Mouse (Mus musculus): Measurements from ENCODE around the gene Rpl10a.
"Not testable (repeated sequence)": the region's sequence is repeated elsewhere in the genome, so short reads cannot be mapped to it uniquely, and the experiment has no call there.

Gene Rpl10a

DNA sequence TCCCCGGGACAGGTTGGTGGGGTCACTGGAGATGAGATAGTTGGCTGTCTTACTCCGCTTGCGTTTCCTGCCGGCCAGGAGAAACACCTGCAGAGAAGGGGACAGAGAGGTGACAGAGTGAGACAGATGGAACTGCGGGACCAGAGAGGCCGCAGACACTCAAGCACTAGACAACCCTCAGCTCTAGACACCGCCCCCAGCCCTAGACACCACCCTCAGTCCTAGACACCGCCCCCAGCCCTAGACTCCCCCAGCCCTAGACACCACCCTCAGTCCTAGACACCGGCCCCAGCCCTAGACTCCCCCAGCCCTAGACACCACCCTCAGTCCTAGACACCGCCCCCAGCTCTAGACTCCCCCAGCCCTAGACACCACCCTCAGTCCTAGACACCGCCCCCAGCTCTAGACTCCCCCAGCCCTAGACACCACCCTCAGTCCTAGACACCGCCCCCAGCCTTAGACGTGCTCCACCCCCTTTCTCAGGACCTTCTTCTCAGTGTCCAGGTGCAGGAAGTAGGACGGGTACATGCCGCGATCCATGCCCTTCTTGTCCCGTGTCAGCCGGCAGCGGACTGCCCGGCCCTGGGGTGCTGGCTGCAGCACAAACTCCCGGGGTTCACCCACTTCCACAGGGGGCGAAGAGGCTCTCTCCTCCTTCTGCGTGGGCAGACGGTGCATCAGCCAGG, 30.4 kb downstream of the Rpl10a start:
- not testable (repeated sequence) for ATAC-seq (ENCODE audit: low TSS enrichment)

DNA sequence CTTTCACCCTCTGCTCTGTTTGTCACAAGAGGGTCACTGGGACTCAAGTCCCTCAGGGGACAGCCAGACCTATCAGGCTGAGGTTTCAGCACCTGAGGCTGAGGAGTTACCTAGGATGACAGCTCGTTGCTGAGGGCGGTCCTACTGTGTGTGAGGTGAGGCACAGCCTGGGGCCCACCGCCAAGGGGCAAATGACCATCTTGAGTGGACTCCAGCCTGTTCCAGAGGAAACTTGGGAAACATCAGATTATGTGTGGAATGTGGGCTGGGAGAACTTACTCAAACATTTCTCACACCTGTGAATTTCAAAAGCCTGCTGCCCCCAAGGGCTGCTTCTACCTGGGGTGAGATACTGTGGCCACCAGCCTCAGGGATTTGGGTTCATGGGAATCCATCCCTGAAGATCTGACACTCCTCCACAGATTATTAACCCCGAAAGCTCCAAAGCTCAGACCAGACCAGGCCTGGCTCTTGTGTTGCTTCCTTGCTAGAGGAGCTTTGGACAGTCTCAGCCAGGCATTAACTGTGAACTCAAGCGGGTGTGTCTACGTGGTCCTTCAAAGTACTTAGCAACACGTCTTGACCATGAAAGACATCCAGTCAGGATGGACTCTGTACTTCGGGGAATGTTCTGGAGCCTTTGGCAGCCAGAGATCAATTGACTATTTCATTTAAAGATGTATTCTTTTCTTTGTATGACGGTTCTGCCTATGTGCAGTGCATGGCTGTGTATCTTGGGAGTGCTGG, 32.4 kb downstream of the Rpl10a start:
- ATAC-seq (ENCODE audit: low TSS enrichment), result no peak

DNA sequence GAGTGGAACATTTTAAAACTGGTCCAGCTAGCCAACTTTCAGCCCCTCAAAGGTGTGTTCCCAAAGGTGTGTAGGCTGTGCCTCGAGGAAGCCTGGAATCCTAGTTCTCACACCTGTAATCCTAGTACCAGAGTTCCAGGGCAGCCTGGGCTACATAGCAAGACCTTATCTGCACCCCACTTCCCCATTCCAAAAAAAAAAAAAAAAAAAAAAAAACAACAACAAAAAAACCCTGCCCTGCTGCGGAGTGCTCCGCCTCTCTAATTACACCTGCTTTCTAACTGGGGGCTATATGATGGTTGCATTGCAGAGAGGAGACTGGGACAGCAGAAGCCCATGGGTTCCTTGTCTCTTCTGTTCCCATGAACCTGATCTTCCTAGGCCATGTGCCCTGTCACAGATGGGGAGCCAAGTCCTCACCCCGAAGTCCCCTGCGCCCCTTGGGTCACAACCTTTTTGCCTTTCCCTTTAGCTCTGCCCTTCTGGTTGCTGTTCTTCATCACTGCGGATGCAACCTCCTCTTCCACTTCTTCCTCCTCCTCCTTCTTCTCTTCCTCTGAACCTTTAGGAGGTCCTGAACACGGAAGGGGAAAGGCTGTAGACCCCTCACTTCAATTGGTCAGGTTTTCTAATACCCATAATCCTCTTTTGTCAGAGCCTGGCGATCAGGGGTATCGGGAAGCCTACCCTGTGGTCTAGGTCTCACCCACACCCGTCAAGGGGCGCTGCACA, 33.8 kb downstream of the Rpl10a start:
- ATAC-seq (ENCODE audit: low TSS enrichment), result no peak

DNA sequence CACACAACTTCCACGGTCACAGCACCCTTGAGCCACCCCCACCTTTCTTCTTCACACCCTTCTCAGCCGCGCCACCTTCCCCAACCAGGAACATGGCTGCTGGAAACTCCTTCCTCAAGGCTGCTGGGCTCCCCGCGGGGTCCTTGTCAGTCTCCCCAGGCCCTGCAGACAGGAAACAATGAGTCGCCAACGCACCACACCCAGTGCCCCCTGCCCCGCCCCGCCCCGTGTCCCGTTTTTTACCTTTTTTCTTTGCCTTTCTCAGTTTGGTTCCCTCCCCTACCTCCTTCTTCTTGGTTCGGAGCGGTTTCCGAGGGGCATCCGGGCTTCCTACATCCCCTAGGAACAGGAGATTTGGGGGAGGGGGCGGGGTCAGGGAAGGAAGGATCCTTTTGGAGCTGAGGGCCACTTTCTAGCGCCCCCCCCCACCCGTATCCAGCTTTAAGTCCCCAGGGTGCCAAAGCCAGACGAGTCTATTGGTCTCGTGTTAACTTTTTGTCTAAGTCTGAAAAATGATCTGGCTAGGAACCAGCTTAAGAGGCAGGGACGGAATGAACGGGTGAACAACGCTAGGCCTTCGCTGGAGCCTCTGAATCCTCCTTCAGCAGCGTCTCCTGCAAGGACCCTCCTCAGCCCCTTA, 34.5 kb downstream of the Rpl10a start:
- no peak for ATAC-seq (ENCODE audit: low TSS enrichment)

DNA sequence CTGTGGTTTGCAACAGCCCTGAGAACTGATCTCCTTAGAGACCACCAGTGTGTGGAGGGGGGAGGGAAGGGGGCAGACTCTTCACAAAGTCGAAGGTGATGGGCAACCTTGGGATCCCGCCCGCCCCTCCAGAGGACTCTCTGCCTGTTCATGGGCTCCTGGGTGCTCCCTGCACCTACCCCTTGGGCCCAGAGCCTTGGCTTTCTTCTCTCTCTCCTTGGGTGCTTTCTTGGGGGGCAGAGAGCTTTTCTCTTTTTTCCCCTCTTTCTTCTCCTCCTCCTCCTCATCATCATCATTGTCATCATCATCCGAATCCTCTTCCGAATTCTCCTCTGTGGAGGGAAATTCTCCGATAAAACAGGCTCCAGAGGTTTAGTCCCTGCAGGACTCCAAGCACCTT, 35.2 kb downstream of the Rpl10a start:
- no peak for ATAC-seq (ENCODE audit: low TSS enrichment)

DNA sequence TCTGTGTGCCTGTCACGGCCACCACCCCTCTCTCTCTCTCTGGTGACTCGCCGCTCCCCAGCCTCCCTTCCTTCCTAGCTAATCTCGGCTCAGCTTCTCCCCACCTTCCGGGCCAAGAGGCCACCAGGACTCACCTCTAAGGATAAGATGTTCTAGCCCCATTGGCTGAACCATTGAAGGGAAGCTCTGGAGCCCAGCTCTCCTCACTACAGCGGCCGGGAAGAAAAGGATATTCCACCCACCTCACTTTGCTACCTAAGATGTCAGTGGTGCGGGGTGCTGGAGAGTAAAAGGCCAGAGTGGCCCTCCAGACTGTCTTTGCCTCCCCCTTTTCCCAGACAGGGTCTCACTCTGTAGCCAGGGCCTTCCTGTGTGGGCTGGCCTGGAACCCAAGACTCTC, 36.9 kb downstream of the Rpl10a start, which contains the start of gene Tulp1:
TSS of gene Tulp1 (minus strand) at position 101 of the 400 bp plus-strand sequence.
- ATAC-seq (ENCODE audit: low TSS enrichment), result no peak

DNA sequence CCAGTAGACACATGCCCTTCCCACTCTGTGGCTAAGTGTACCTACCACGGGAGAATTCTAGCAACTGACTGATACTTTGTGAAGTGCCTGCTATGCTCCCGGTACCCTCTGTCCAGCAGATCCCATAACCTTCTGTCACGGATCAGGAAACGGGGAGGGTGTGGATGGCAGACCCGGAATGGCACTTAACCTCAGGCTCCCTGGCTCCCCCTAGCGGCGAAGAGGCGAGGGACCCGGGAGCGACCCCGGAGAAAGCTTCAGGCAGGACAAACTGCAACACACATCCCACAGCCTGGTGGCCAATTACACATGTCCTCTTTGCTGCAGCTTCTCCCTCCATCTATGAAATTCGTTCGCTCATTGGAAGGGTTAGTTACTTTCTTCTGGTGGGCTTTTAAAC, 40.2 kb downstream of the Rpl10a start:
- ATAC-seq (ENCODE audit: low TSS enrichment), result no peak

DNA sequence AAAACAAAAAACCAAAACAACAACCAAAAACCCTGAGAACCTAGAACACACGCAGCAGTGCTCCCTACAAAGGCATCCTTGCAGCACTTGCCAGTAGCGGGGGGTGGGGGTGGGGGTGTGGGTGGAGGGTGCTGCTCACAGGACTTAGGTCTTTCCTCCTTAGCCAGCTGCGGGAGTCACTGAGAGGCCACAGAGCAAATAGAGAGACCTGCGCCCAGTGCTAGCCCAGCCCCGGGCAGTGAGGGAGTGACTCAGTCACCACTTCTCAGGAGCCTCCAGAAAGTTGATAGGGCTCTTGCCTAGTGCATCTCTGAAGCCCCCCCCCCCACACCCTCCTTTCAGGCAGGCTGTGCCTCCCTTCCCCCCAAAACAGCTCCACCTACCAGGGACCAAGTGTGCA, 40.8 kb downstream of the Rpl10a start:
- ATAC-seq (ENCODE audit: low TSS enrichment), result no peak

DNA sequence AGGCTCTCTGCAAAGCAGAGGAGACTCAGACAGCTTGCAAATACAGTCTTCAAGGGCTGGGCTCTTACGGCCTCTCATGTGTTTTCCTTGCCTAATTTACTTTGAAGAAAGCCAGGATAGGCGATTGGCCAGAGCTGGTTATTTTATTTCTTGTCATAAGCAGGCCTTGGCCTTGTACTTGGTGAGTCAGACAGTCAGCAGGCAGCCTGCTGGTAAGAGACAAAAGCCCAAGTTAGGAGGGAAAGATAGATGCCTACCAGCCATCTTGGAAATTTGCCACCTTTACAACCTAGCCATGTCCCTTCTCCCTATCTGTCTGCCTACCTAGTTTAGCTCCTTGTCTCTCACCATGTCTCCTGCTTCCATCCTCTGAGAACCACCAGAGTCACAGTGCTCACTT, 43.0 kb downstream of the Rpl10a start:
- no peak for ATAC-seq (ENCODE audit: low TSS enrichment)

DNA sequence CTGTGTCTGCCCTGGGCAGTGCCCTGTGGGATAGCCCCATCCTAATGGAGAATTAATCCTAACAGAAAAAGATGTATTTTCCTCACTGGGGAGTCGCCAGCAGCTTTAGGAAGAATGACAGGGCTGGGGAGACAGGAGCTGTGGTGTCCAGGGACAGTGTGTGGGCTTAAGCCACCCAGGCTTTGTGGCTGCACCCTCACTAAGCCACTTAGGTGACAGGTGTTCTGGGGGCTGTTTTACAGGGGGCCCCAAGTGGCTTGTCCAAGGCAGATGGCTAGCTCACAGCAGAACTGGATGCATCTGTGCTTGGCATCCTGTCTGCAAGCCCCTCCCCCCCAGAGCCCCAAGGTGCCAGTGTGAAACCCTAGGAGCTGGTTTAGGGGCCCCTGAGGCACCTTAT, 43.7 kb downstream of the Rpl10a start:
- no peak for ATAC-seq (ENCODE audit: low TSS enrichment)

DNA sequence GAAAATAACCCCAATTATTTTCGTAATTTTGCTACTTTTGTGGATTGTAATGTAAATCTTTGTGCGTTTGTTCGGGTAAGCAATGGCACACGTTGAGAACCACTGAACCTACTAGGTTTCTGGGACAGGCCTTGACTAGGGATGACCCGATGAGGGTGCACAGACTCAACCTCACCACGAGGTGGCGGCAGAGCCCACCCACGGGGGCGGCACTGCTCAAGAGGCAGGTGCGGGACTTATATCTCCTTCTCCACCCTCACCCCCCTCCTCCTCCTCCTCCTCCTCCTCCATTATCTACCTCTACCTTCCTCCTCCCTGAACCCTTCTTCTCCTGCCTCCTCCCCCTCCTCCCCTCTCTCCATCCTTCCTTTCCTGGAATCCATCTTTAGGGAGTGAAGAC, 45.5 kb downstream of the Rpl10a start:
- no peak for ATAC-seq (ENCODE audit: low TSS enrichment)

DNA sequence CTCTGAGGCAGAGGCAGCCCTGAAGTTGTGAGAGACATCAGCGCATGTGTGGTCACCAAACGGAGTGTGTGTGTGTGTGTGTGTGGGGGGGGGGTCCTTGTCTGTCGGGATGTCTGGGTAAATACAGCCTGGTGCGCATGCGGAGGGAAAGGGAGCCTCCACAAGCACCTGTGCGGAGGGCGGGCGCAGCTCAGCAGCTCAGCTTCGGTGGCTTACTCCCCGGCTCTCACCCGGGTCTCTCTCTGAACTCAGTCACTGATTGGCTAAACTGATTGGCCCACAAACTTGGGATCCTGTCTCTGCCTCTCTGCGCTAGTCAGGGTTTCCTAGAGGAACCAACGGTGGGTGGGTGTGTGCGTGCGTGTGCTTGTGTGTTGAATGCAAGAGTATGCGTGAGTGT, 46.2 kb downstream of the Rpl10a start:
- ATAC-seq (ENCODE audit: low TSS enrichment), result no peak

DNA sequence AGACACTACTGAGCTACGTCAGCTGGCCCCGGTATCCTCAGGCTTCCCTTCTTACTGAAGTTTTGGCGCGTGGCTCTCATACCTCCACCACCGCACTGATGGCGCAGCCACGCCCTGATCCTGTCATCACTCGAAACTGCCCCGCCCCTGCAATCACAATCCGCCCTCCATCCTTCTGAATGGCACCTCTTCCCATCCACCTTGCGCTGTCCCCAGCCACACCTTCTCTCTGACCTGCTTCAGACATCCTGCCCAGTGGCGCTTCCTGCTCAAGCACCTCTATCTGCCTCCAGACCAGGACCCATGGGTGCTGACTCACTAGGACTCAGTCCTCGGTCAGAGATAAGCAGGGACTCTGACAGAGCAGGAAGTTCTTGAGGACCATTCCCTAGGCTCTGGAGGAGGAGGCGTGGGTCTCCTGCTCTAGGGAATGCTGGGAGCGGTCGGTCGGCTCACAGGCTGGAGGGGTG, 47.4 kb downstream of the Rpl10a start:
- no peak for ATAC-seq (ENCODE audit: low TSS enrichment)

DNA sequence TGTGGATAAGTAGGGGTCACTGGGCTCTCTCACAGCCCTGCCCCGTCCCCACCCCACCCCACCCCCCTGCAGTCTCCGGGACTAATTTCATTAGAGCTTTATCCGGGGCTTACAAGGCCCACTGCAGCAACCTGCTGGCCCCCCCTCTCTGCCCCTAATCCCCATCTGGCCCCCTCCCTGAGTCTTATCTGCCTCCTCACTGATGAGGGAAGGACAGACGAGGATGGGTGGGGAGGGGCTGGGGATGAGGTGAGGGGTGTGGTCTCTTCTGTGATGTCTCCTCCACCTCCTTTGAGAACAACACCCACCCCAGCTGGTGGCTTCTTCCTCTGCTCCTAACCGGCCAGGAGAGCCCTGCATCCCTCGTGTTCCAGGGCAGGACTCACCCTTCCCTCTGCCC, 52.0 kb downstream of the Rpl10a start:
- no peak for ATAC-seq (ENCODE audit: low TSS enrichment)

All from frontal cortex, adult (tissue).